Mouse (Mus musculus) layer of hippocampus, postnatal 25 days (tissue): ENCODE measurements around the gene Mlec. TPM values are rescaled to one million over a fixed set of nuclear protein-coding genes. Genes with fewer than 3 reads are reported as not detected.
"Not testable (repeated sequence)": the region's sequence is repeated elsewhere in the genome, so short reads cannot be mapped to it uniquely, and the experiment has no call there.

Experiments
- DNase-seq, 2 experiments: peaks; one replicate each; pipeline ENCODE4 v3.0.0; 2022; ENCODE audit warnings: mixed read lengths in 2 of 2, low spot score in 1 of 2; ENCODE audit errors: extremely low spot score in 1 of 2
- total RNA-seq, 2 experiments: library from RNA; stranded (reverse); gene quantifications; 2 replicates each; pipeline ENCODE4 v1.2.3; 2021

Gene Mlec
- total RNA-seq, 2 experiments from 2014 or later, result 75.6 to 86.5 TPM

DNA sequence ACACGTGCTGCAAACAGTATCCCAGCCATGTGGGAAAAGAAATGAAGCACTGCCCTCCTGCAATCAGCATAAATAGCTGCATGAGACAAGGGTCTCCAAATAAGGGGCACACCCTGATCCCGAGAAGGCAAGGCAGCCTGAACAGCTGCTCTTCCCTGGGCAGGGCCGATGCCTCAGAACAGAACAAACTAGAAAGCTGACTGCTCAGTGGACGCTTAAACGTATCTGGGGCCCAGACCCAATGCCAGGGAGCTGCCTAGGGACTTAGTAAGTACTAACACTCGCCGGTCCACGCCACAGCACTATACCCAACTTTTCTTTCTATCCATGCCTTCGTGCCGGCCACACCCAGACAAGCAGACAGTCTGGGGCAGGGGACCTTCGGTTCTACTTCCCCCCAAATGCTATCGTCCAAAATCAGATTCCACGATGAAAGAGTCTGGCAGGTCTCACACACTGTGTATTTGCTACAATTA is 2.8 kb downstream of the Mlec start:
- DNase-seq, result no peak

GRCm38 (mm10) chr5:115152132-115152956 is 5.6 kb downstream of the Mlec start:
- DNase-seq, result no peak

GRCm38 (mm10) chr5:115151457-115151856 is 6.5 kb downstream of the Mlec start:
- DNase-seq, result no peak

- no peak for DNase-seq
Measured at GRCm38 (mm10) chr5:115150991-115151390, 7.0 kb downstream of the Mlec start.

DNA sequence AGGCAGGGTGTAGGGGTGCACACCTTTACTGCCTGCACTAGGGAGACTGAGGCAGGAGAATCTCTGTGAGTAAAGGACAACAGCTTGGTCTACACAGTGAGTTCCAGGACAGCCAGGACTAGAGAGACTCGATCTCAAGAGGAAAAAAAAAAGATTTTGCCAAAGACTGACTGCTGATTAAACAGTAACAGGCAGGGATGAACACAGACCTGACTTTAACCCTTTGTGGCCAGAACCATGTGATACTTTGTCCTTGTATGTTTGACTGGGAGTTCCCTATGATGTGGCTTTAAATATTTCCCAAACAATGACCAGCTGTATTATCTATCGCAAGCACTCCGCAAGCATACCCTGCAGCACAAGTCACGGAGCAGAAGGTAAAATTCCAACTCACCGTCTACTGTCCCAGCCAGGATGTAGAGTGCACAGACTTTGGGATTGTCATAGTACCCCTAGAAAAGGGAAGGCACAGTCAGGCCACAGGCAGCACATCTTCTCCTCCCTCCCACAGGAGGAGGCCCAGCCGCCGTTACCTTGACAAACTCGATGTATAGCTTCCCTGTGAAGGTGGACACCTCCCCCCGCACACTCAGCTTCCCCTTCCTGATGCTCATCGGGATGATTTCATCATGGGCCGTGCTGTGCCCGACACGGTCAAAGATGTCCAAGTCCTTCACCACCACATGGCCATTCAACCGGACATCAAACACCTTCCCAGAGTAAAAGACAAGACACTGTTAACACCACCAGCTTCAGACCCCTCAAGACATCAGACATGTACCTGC is 8.1 kb downstream of the Mlec start:
- no peak for DNase-seq

DNA sequence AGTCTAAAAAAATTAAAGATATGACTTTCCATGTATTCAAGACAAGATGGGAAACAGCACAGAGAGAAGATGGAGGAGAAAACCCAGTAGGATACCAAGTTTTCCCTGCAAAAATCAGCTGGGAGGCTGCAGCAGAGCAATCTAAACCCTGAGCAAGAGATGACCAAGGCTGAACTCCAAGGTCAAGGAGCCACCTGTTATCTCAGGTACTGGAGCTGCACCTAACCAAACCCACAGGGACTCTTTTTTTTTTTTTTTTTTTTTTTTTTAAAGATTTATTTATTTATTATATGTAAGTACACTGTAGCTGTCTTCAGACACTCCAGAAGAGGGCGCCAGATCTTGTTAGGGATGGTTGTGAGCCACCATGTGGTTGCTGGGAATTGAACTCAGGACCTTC is 9.1 kb downstream of the Mlec start:
- DNase-seq, result not testable (repeated sequence)

GRCm38 (mm10) chr5:115148378-115148777 is 9.6 kb downstream of the Mlec start:
- DNase-seq, result no peak

DNA sequence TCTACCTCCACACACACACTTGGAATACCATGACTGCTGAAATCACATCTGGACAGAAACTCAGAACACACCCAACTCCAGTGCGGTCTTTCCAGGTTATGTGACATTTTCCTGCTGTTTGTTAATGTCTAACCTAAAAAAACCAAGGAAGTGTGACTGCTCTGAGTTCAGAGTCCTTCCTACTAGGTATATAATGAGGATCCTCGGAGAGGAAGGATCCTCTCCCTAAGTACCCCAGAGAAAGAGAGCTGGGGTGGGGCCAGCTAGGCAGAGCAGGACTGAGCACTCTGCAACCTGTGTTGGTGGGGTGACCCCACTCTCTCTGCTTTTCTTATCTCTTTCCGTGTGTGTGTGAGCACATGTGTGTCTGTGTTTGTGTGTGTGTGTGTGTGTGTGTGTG is 10.6 kb downstream of the Mlec start:
- DNase-seq, result no peak

DNA sequence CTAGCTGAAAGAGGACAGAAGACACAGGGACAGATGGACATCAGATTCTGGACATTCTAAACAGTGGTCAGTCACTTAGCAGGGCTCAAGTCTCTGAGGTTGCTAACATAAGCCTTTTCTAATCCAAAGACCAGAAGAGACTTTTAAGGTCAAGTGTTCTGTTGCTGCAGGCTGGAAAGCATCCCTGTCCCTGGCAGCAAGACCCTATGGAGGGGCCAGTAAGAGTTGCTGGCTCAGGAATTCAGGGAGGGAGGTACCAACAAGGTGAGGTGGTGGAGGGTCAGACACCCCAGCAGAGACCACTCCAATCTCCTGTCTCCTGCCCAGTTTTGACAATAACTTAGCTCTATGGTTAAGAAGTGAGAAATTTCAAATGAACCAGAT is 11.2 kb downstream of the Mlec start:
- DNase-seq, result no peak

- no peak for DNase-seq
Measured at GRCm38 (mm10) chr5:115145976-115146746, 11.8 kb downstream of the Mlec start.

DNA sequence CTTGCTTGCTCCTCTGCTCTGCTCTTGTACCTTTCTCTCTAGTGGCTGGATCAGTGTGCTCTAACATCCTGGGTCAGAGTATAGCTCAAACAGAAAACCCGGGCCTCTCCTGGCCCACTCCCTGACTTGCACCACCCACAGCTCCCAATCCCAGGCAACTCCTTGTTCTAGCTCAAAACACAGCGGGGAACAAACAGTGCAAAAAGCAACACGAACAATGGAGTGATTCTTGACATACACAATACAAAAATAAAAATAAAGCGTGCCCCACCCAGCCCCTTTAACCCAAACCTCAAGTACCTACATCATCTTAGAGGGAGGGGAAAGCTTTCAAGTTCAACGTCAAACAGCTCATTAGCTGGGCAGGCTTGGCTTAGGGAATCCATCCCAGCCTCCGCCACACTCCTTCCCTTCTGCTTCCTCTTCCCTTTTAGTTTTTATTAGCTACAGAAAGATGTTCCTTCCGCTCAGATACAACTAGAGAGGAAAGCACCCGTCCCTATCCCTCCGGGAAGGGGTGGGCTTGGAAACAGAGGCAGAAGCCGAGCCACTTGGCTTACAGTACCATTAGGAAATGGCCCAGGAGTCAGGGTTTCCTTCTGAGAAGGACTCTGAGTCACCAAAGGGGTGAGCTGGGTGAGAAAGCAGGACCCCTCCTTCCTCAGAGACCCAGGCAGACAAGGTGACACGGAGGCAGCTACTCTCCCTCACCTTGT is 12.6 kb downstream of the Mlec start:
- DNase-seq, result no peak

DNA sequence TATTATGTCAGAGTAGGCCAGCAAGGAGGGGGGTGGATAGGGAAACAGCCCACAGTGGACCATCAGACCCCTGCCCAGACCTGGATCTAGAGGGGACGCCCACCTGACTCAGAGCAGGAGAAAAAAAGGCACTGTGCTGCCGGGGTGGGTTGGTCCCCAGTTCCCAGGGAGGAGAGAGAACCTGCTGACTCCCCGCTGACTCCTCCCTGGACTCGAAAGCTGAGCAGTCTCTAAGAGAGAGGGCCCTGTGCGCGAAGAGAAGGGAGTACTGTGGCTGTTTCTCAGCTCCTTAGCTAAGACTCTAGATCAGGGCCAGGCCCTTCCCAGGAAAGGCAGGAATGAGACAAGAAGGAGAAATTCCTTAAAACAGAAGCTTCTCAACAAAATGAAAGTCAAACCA is 13.5 kb downstream of the Mlec start:
- DNase-seq, result no peak

GRCm38 (mm10) chr5:115143552-115143951 is 14.4 kb downstream of the Mlec start:
- peak in 1 of 2 experiments; percentile 36 for DNase-seq

GRCm38 (mm10) chr5:115142166-115142697 is 15.7 kb downstream of the Mlec start:
- DNase-seq, result no peak

- no peak for DNase-seq
Measured at GRCm38 (mm10) chr5:115140726-115141125, 17.3 kb downstream of the Mlec start.

DNA sequence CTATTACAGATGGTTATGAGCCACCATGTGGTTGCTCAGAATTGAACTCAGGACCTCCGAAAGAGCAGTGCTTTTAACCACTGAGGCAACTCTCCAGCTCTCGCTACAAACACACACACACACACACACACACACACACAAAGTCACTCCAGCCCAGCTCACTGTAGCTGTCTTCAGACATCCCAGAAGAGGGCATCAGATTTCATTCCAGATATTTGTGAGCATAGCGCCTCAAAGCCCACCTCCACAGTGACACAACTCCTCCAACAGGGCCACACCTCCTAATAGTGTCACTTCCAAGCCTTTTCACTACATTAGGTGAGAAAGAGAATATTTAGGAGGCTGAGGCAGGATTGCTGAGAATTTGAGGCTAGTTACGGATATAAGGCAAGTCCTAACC is 18.9 kb downstream of the Mlec start:
- no peak for DNase-seq

DNA sequence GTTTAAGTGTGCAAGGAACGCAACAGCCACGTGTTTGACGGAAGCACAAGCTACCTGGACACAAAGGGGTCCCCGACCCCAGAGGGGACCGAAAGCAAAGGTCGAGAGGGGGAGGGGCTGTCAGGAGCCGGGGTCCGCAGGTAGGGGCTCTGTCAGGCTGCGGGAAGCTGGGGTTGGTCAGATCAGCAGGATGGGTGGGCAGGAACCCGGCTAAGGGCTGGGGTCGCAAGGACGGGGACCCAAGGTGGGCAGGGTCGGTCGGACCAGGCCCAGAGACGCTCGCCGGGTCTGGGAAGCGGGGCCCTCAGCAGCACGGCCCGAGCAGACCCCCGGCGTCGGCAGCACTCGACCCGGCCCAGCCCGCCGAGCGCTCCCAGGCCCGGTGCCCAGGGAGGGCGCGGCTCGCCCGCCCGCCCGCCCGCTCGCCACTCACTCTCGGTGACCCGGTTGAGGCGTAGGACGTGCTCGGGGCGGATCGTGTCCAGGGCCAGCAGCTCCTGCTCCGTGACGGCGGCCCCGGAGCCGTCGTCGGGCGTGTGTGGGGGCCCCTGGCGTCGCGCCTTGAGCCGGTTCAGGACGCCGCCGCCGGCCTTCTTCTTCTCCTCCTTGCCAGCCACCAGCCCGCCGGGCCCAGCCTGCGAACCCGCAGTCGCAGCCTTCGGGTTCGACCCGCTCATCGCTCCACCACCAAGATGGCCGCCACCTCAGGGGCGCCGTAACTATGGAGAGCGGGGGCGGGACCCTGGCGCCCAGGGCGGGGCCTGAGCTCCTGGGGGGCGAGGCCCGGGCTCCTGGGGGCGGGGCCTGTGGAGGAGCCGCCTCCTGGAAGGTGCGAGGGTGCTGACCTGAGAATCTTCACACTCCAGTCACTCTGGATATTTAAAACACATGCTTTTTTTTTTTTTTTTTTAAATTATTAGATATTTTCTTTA is 23.5 kb downstream of the Mlec start, which contains the start of gene Unc119b:
Unc119b (minus strand) TSS at position 742 of the 932 bp plus-strand sequence.
- DNase-seq, result peak; percentile 75 to 76

DNA sequence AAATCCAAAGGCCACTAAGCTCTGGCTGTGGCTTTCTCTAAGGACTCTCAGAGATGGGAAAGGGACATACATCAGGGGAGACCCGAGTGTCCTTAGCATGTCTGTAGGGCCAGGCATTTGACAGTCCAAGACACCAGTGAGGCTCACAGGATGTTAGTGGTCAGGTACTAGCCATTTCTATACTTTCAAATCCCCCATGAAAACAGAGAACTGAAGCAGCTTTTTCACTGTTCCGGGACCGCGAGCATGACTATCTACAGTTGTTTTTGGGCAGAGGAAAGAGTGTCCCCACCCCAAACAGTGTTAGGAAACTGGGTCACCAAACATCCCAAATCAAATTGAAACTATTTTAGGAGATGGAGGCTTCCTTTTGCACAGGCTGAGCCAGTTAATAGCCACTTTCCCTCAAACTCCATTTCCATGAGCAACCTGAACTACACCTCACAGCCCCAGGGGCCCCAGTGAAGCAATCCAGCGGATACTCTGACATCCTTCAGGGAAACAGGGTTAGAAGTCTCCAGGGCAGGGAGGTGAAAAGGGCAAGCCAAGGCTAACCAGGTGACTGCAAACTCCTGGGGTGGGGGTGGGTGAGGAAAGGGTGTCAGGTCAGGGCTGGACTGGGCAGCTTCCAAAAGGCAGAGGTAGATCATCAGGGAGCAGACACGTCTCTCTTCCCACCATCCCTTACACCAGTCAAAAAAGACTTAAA is 24.5 kb downstream of the Mlec start:
- DNase-seq, result no peak
